Mouse (Mus musculus) ES-E14 (cell line): ENCODE data around the gene Pitpnm3.

Experiments
- CHD2 ChIP-seq: IDR thresholded peaks from 2 replicates; pipeline ENCODE4 v1.6.1; 2014; ENCODE audit warnings: mild to moderate bottlenecking, low read depth, low read length, inconsistent platforms
- MAFK ChIP-seq: IDR thresholded peaks from 2 replicates; pipeline ENCODE4 v1.6.1; 2014; ENCODE audit warnings: mild to moderate bottlenecking, low read depth, low read length, inconsistent platforms; ENCODE audit not compliant: insufficient read depth

DNA sequence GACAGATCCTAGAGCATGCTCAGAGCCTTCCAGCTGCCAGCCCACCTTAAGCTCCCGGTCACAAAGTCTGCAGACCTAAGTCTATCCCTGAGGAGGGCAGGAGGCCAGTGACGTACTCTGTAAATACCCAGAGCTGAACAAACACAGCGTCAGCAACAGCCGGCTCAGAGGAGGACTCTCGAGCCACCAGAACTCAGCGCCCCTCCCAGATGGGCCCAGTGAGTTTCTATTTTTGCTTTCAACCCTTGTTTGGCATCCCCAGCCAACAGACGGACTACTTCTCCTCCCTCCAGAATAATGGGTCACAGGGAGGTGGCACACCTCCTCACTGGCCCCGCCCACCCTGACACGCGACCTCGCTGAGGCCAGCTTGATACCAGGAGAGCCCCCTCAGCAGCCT is 5.6 kb downstream of the Pitpnm3 start:
- TF ChIP-seq MAFK (no peak), CHD2 (no peak)
